Mouse (Mus musculus) hindbrain, embryonic 14.5 days (tissue): ENCODE results near the gene Dlg4. TPM values are rescaled to one million over a fixed set of nuclear protein-coding genes. Genes with fewer than 3 reads are reported as not detected.

Experiments
- ATAC-seq: fragments of 200-750 bp; cut with Nextera tagmentation; 2 replicates; pipeline ENCODE4 v1.8.0; 2017; ENCODE audit warnings: moderate number of reproducible peaks, mild to moderate bottlenecking, moderate TSS enrichment, moderate library complexity; ENCODE audit not compliant: low FRiP score
- DNase-seq: peaks from one replicate; pipeline ENCODE4 v3.0.0-alpha.2; 2015; ENCODE audit warnings: low spot score
- H3K27ac ChIP-seq: fragments of 300-500 bp; sonication (generic); 2 replicates; pipeline ENCODE4 v1.5.1; 2014; ENCODE audit warnings: mild to moderate bottlenecking, moderate library complexity
- H3K27me3 ChIP-seq: fragments of 300-500 bp; sonication (generic); 2 replicates; pipeline ENCODE4 v1.6.1; 2014; ENCODE audit warnings: mild to moderate bottlenecking, low read length, mixed read lengths; ENCODE audit not compliant: control insufficient read depth, insufficient read depth
- H3K36me3 ChIP-seq: fragments of 300-500 bp; sonication (generic); replicated peaks from 2 replicates; pipeline ENCODE4 v1.6.1; 2014; ENCODE audit not compliant: control insufficient read depth, insufficient read depth
- H3K4me1 ChIP-seq: fragments of 300-500 bp; sonication (generic); replicated peaks from 2 replicates; pipeline ENCODE4 v1.6.1; 2014; ENCODE audit warnings: antibody characterized with exemption, low read length, mixed read lengths; ENCODE audit not compliant: control insufficient read depth, insufficient read depth
- H3K4me2 ChIP-seq: fragments of 300-500 bp; sonication (generic); replicated peaks from 2 replicates; pipeline ENCODE4 v1.6.1; 2014; ENCODE audit warnings: mild to moderate bottlenecking, moderate library complexity
- H3K4me3 ChIP-seq: fragments of 300-500 bp; sonication (generic); replicated peaks from 2 replicates; pipeline ENCODE4 v1.5.1; 2014; ENCODE audit warnings: mild to moderate bottlenecking, low read length
- H3K9ac ChIP-seq: fragments of 300-500 bp; sonication (generic); 2 replicates; pipeline ENCODE4 v1.6.1; 2014
- H3K9me3 ChIP-seq: fragments of 300-500 bp; sonication (generic); 2 replicates; pipeline ENCODE4 v1.6.1; 2016; ENCODE audit warnings: low read length; ENCODE audit not compliant: control insufficient read depth
- WGBS: fragments of 180-500 bp; shearing (Covaris S2); extraction: QIAGEN DNeasy Blood & Tissue Kit; methylation state at CpG from one replicate; pipeline ENCODE4 v1.1.7; 2014; 5-methylcytosine and 5-hydroxymethylcytosine counted together
- polyA plus RNA-seq: library from polyadenylated mRNA; unstranded; fragments of >200 nt; fragmentation: Nextera tagmentation; extraction: Ambion mirVana; gene quantifications from 2 replicates; pipeline ENCODE4 v1.2.1, GENCODE M21; 2014

Dlg4 gene
- polyA plus RNA-seq, 1 experiment from 2014 or later = 26.6 TPM

GRCm38 (mm10) chr11:70001865-70002264, 14.9 kb upstream of the Dlg4 start:
- Histone ChIP-seq H3K9ac (0 out of 2 replicates have a peak overlapping the region, but pooled peaks have one; percentile 87), H3K27me3 (no peaks in the 10 kb centered on the region), H3K9me3 (no peaks in the 10 kb centered on the region), H3K4me1 (peaks cover 37% of the 10 kb centered on the region), H3K4me2 (peak overlapping the region; percentile 84), H3K4me3 (peak overlapping the region; percentile 78), H3K27ac (no peak overlapping the region), H3K36me3 (peaks cover 46% of the 10 kb centered on the region)
- DNase-seq (no peak), ATAC-seq (no peak)

- Histone ChIP-seq H3K4me1 (peaks cover 34% of the 10 kb centered on the region), H3K4me2 (peak overlapping the region; percentile 84), H3K9ac (peak overlapping the region; percentile 45), H3K4me3 (peak overlapping the region; percentile 78), H3K27ac (no peak overlapping the region), H3K27me3 (no peaks in the 10 kb centered on the region), H3K9me3 (no peaks in the 10 kb centered on the region), H3K36me3 (peaks cover 52% of the 10 kb centered on the region)
- WGBS = 96% methylated on average over 2 of the region's 2 CpGs
- ATAC-seq = no peak
- no peak for DNase-seq
Observed at GRCm38 (mm10) chr11:70002471-70002870, 14.3 kb upstream of the Dlg4 start.

GRCm38 (mm10) chr11:70005521-70005920, 11.2 kb upstream of the Dlg4 start:
- 56% methylated on average over 5 of the region's 5 CpGs for WGBS
- Histone ChIP-seq H3K27me3 (no peaks in the 10 kb centered on the region), H3K36me3 (peaks cover 60% of the 10 kb centered on the region), H3K4me1 (peaks cover 27% of the 10 kb centered on the region), H3K9me3 (no peaks in the 10 kb centered on the region), H3K9ac (no peak overlapping the region), H3K4me2 (no peak overlapping the region), H3K4me3 (no peak overlapping the region), H3K27ac (no peak overlapping the region)
- DNase-seq (no peak), ATAC-seq (no peak)

GRCm38 (mm10) chr11:70010033-70010432, 6.7 kb upstream of the Dlg4 start:
- peaks cover 90% of the 10 kb centered on the region for H3K36me3 ChIP-seq
- no peak overlapping the region for H3K27ac ChIP-seq
- no peaks in the 10 kb centered on the region for H3K27me3 ChIP-seq
- DNase-seq (no peak), ATAC-seq (no peak)
- peaks cover 8% of the 10 kb centered on the region for H3K4me1 ChIP-seq
- no peak overlapping the region for H3K4me3 ChIP-seq
- no peak overlapping the region for H3K4me2 ChIP-seq
- H3K9ac ChIP-seq = no peak overlapping the region
- 90% methylated on average over 6 of the region's 6 CpGs for WGBS
- no peaks in the 10 kb centered on the region for H3K9me3 ChIP-seq

- H3K27me3 ChIP-seq = no peaks in the 10 kb centered on the region
- H3K36me3 ChIP-seq = peaks cover 84% of the 10 kb centered on the region
- no peaks in the 10 kb centered on the region for H3K9me3 ChIP-seq
- no peak overlapping the region for H3K9ac ChIP-seq
- 89% methylated on average over 12 of the region's 12 CpGs for WGBS
- H3K4me2 ChIP-seq = no peak overlapping the region
- H3K27ac ChIP-seq = no peak overlapping the region
- H3K4me1 ChIP-seq = peaks cover 10% of the 10 kb centered on the region
- DNase-seq (no peak), ATAC-seq (no peak)
- no peak overlapping the region for H3K4me3 ChIP-seq
Observed at GRCm38 (mm10) chr11:70010548-70010947, 6.2 kb upstream of the Dlg4 start.

- DNase-seq (no peak), ATAC-seq (no peak)
- Histone ChIP-seq H3K4me2 (no peak overlapping the region), H3K4me3 (no peak overlapping the region), H3K9me3 (no peaks in the 10 kb centered on the region), H3K36me3 (peaks cover 80% of the 10 kb centered on the region), H3K27me3 (no peaks in the 10 kb centered on the region), H3K27ac (no peak overlapping the region), H3K9ac (no peak overlapping the region), H3K4me1 (peaks cover 12% of the 10 kb centered on the region)
- 77% methylated on average over 10 of the region's 10 CpGs for WGBS
Observed at GRCm38 (mm10) chr11:70010961-70011360, 5.8 kb upstream of the Dlg4 start.

GRCm38 (mm10) chr11:70012931-70013330, 3.8 kb upstream of the Dlg4 start:
- peaks cover 20% of the 10 kb centered on the region for H3K4me1 ChIP-seq
- ATAC-seq (no peak), DNase-seq (no peak)
- H3K9me3 ChIP-seq = no peaks in the 10 kb centered on the region
- peaks cover 61% of the 10 kb centered on the region for H3K36me3 ChIP-seq
- no peak overlapping the region for H3K9ac ChIP-seq
- H3K27me3 ChIP-seq = no peaks in the 10 kb centered on the region
- H3K27ac ChIP-seq = no peak overlapping the region
- H3K4me3 ChIP-seq = no peak overlapping the region
- 88% methylated on average over 9 of the region's 9 CpGs for WGBS
- H3K4me2 ChIP-seq = no peak overlapping the region

- H3K27ac ChIP-seq = no peak overlapping the region
- H3K27me3 ChIP-seq = no peaks in the 10 kb centered on the region
- no peak overlapping the region for H3K9ac ChIP-seq
- no peaks in the 10 kb centered on the region for H3K9me3 ChIP-seq
- ATAC-seq (no peak), DNase-seq (no peak)
- H3K4me2 ChIP-seq = no peak overlapping the region
- no peak overlapping the region for H3K4me3 ChIP-seq
- H3K4me1 ChIP-seq = peaks cover 21% of the 10 kb centered on the region
- H3K36me3 ChIP-seq = peaks cover 56% of the 10 kb centered on the region
- WGBS = 88% methylated on average over 3 of the region's 3 CpGs
Observed at GRCm38 (mm10) chr11:70013408-70013807, 3.3 kb upstream of the Dlg4 start.

GRCm38 (mm10) chr11:70014051-70014450, 2.7 kb upstream of the Dlg4 start:
- no peak for ATAC-seq
- no peaks in the 10 kb centered on the region for H3K9me3 ChIP-seq
- 72% methylated on average over 5 of the region's 5 CpGs for WGBS
- H3K4me3 ChIP-seq = no peak overlapping the region
- H3K4me1 ChIP-seq = peaks cover 22% of the 10 kb centered on the region
- peak overlapping the region; percentile 75; the same call in 1 of the 2 replicates for H3K4me2 ChIP-seq
- H3K36me3 ChIP-seq = peaks cover 49% of the 10 kb centered on the region
- no peaks in the 10 kb centered on the region for H3K27me3 ChIP-seq
- H3K27ac ChIP-seq = no peak overlapping the region
- no peak for DNase-seq
- H3K9ac ChIP-seq = peak overlapping the region; percentile 72; the same call in 1 of the 2 replicates
